Mouse (Mus musculus): ENCODE measurements around the gene Fbxo7.

The Fbxo7 gene

GRCm38 (mm10) chr10:86044066-86044465 lies 22.3 kb downstream of the Fbxo7 start:
- DNase-seq, result no peak

DNA sequence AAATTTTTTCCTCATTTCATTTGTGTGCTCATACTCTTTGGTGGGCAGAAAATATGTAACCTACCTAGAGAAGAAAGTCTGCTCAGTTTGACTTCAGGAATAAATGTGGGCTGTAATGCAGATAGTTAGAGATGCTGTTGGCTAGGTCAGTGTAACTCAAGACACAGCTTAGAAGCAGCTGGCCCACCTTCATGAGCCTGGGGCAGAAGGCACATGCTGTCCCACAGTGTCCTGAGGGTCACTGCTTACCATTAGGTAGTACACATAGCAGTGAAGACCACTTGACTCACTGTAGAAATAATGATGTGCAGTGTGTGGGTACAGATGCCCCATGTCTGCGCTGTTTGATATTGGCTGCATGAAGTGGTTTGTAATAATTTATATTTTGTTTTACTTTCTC lies 24.6 kb downstream of the Fbxo7 start:
- no peak for DNase-seq

GRCm38 (mm10) chr10:86047786-86048185 lies 26.0 kb downstream of the Fbxo7 start:
- DNase-seq, result no peak

DNA sequence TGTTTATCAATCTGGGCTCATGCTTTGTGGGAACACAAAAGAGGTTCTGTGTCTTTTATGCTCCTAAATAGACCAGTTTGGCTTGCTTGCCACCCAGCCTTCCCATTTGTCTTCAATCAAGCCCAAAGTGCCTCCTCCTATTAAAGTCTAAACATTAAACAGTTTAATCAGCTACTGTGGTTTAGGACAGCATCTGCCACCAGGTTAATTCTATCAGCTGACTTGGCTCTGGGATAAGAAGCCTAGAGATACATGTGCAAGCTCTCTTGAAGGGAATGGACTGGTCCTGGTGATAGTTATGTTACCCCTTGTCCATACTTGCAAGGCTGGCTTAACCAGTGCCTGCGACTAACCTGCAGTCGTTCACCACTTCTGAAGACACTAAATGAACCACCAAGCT lies 28.8 kb downstream of the Fbxo7 start:
- no peak for DNase-seq

DNA sequence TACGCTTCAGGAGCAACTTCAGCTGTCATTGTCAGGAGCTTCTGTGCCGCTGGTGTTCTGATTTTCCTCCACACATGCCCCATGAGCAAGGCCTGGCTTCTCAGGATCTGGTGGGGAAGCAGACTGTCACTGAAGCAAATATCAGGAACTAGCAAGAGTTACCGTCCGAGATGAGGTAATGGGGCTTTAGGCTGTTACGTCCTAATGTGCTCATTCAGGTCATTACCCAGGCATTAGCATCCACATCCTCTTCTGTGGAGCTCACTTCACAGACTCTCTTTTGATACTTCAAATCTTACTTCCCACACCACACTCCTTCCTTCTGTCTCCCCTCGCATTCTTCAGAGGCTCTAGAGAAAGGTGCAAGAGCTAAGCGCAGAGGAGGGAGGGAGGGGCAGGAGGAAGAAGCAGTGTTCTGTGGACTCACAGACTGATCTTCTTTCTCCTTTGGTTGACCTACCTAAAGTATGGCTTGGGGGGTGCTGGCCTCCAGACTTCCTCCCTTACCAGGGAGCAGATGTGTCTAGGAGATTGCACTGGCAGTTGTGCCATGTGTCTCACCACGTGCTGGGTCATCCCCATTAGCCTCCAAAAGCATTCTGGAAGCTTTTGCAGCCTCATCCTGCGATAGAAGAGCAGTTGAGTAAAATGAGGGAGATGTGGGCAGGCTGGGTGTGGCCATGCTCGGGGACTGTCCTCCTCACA lies 31.2 kb downstream of the Fbxo7 start:
- DNase-seq, result no peak

- DNase-seq, result no peak
These were observed 34.6 kb downstream of the Fbxo7 start for GRCm38 (mm10) chr10:86056297-86056903.

DNA sequence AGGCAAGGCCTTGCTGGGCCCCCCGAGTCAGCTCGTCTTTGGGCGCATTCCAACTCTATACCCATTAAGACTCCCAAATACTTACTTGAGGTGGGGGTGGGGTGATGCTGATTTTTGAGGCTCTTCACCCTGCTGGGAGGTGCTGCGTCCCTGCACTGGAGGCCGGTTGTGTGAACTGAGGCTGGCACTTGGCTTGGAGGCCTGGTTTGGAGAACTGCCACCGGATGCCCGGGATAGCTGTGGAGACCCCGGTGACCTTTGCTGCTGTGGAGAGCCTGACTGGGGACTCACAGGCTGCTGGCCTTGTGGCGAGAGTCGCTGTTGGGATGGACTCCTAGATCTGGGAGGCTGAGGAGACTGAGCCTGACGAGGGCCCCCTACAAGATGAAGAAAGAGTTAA lies 35.5 kb downstream of the Fbxo7 start:
- no peak for DNase-seq

DNA sequence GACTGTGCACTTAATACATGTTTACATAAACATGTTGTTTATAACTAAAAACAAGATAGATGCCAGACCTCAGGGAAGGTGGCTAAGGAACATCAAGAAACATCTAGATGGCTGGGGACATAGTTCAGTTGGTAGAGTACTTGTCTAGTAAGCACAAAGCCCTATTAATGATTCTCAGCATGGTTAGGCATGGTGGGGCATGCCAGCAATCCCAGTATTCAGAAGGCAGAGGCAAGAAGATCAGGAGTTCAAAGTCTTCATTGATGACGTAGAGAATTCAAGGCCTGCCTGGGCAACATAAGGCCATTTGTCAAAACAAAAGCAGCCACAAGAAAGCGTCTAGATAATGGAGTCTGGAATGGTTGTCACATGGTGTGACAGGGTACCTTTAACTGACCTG lies 35.9 kb downstream of the Fbxo7 start:
- no peak for DNase-seq

- DNase-seq, result no peak
These were observed 38.5 kb downstream of the Fbxo7 start for GRCm38 (mm10) chr10:86060267-86060666.

- DNase-seq, result peak; percentile 65
These were observed 40.7 kb downstream of the Fbxo7 start for GRCm38 (mm10) chr10:86062261-86063017.

GRCm38 (mm10) chr10:86063018-86063384 lies 41.2 kb downstream of the Fbxo7 start:
- DNase-seq, result no peak

DNA sequence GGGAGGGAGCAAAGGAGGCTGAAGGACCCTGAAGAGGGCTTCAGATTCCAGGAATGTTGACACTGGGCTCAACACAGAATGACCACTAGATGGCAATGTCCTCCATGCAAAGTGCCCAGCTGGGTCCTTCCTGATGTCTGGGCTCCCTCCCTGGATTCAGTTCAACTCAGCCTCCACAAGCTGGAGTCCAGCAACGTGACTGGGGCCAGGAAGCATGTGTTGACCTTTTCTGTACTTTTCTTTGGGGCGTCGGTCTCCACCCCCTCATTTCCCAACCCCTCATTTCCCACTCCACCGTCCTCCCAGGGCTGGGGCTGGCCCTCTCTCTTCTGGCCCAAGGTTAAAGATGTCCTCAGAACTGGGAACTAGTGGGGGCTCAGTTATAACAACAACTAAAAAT lies 43.2 kb downstream of the Fbxo7 start:
- peak; percentile 78 for DNase-seq

- no peak for DNase-seq
These were observed 43.9 kb downstream of the Fbxo7 start for GRCm38 (mm10) chr10:86065661-86066060.

DNA sequence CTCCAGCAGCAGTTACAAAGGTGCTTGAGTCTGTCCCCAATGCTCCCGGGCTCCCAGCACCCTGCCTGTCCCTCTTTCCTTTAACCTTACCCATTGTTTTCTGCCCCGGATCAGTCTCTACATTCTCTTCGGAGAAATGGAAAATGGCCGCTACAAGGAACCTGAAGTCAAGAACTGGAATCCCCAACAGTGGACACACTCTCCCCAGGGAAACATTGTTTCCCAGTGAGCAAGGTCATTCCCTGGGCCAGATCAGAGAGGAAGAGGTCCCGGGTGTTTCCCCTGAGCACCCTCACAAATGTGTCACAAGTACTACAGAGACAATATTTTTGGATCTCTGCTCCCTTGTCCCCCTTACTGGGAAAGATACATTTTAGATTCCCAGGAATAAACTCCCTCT lies 44.9 kb downstream of the Fbxo7 start:
- no peak for DNase-seq

DNA sequence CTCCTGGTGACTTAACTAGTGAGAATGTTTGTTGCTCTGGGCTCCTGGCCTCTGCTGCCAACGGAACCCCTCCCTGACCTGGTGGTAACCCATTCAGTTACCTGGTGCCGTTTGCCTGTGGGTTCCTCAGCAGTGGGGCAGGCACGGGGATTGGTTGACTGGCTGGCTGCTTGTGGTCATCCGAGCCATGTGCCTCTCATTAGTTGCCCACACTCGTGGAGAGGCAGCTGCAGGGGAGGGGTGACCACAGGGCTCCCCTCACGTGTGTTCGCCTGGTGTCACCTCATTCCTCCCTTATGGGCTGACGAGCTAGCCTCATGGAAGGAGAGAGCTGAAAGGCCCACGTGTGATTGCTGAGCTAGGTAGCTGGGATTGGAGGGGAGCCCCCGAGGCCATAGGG lies 46.1 kb downstream of the Fbxo7 start:
- DNase-seq, result no peak

- DNase-seq, result no peak
These were observed 47.6 kb downstream of the Fbxo7 start for GRCm38 (mm10) chr10:86069341-86069740.

DNA sequence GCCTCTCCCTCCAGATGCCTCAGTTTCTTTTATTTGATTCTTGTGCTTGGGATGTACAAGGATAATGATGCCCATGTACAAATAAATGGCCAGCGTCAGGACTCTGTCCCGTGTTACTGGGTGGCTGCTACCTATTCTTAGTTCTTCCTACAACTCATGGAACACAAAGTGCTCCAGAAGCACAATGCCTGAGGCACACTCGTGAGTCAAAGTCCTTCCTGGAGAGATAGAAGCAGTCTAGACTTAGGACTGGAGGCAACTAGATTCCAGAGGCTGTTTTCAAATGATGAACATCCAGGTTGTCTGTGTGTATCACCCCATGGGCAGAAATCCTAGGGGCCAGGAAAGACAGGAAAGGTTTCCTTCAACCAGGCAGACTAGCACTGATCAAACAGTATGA lies 49.0 kb downstream of the Fbxo7 start:
- no peak for DNase-seq

DNA sequence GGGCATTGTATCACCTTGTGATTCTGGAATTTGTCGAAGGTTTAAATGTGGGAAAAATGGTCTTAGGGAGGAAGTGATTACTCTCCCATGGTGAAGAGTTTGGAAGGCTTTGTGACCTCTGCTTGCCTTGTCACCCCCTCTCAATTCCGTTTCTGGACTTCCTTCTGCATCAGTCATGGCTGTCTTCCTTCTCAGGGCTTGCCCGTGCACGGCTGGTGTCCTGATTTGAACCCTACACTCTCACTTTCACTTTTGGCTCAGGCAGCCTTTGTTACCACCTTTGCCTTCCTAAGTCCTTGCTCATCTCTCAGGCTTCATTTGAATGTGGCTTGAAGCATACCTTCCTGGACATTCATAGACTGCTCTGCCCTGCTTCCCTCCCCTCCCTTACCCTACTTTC lies 52.4 kb downstream of the Fbxo7 start:
- no peak for DNase-seq

GRCm38 (mm10) chr10:86074971-86075711 lies 53.4 kb downstream of the Fbxo7 start:
- no peak for DNase-seq

DNA sequence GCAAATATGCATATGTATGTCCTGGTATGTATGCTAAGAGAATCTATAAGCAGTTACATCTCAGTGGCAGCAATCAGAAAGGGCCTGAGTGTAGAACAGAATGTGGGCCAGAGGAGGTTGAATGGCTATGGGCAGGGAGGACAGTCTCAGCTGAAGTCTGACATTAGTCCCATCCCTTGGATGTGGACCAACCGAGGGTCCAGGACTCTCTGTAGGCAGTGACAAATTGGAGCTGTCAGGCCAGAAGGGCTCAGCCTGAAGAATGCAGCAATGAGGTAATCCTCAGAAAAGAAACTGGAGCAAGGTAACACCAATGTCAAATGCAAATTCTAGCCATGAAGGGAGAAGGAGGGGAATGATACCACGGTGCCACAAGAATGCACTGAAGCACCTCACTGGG lies 55.5 kb downstream of the Fbxo7 start:
- DNase-seq, result no peak

DNA sequence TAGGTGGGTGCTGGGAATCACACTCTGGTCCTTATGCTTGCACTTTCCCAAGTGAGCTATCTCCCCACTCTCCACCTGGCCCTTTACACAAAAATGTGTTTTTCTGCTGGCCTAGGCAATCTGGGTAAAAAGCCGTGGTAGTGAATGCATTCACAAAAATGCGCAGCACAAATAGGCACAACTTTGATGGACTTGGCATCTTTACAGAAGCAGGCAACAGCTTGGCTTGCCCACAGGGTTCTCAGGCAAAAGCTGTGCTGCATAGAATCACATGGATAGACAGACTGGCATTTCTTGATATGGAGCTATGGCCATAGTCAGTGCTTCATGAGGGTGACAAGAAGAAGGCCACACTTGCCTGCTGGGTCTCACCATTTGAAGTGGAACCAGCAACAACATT lies 57.0 kb downstream of the Fbxo7 start:
- DNase-seq, result no peak

- no peak for DNase-seq
These were observed 58.1 kb downstream of the Fbxo7 start for GRCm38 (mm10) chr10:86079921-86080320.

DNA sequence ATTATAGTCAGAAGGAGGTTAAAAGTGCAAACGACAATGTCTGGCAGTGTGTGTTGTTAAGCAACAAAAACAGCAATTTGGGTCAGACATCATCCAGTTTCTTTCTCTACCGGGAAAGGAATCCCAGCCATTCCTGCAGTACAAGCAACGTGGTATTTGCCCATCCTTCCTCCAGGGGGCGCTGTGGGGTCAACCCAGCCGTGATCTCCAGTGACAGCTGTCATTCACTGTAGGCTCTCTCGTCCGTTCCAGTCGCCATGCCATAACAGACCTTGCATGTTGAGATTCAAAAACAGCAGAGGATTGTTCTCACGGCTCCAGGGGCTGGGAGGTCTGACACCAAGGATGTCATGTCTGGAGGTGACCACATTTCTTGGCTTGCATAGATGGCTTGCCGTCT lies 70.1 kb downstream of the Fbxo7 start:
- DNase-seq, result no peak
